Comparison of ENCODE assay signal across 9 mouse cellular contexts in the genomic region with DNA sequence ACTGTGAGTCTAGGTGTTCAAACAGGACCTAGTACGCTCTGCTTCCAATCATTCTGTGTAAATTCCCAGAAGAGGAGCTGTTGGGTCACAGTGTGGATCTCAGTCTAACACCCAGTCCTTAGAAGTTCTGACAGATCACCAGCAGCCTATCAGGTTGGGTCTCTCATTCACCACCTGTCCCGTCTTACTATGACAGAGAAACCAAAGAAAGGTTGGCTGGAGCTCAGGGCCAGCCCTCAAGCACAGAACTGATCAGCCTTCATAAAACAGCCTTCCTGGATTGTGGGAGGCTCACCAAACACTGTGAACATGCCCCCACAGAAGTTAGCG.
DNase-seq lines count a peak whose midpoint lies in the region; ATAC-seq and TF ChIP-seq lines count a peak whose summit lies in the region.
"Had no signal": no experiment of that assay in that cellular context is flagged by ENCODE, and none has a peak within 500 bp of the region (broad histone marks: within the 10 kb centered on the region; RNA-seq: fewer than 3 reads in every experiment).

No protein-coding gene starts in this region.

- DNase-seq in gastrocnemius, postnatal 14 days = peak; percentile 22
- no peak for DNase-seq in gastrocnemius, postnatal 36 days
- DNase-seq in testis, postnatal 10 days (ENCODE audit: low spot score) = no peak
- no peak for DNase-seq in c-Kit-positive CD71-positive TER-119-positive erythroid progenitor cells, embryonic 14.5 days (ENCODE audit: low spot score)
- no peak for DNase-seq in adrenal gland, adult 2 months
- no peak for DNase-seq in right cerebral cortex, postnatal 4 days
- DNase-seq: cerebellum, postnatal 10 days had no signal

- peak overlapping the region; percentile 75 for H3K9ac ChIP-seq in liver, embryonic 12.5 days

- no peak for ATAC-seq in liver, embryonic 12.5 days

- H3K4me2 ChIP-seq in liver, embryonic 12.5 days = peak overlapping the region; percentile 91

- H3K4me1 ChIP-seq in testis, adult 2 months (ENCODE audit: control insufficient read depth, insufficient read depth, low read length) = peaks cover 13% of the 10 kb centered on the region
- peaks cover 88% of the 10 kb centered on the region for H3K4me1 ChIP-seq in liver, embryonic 12.5 days

- H3K36me3 ChIP-seq in testis, adult 2 months (ENCODE audit: control insufficient read depth, insufficient read depth, low read length) = no peaks in the 10 kb centered on the region
- peaks cover 17% of the 10 kb centered on the region for H3K36me3 ChIP-seq in liver, embryonic 12.5 days

- intact Hi-C loops in gastrocnemius, postnatal 14 days (cut with DNase I; ENCODE audit: low total_unique reads) = no loop called here
- intact Hi-C loops in gastrocnemius, postnatal 36 days (cut with DNase I) = loop anchor here (5.0 kb wide), 2 partner anchors 49 to 56 kb away; no protein-coding TSS in a partner anchor

- no peaks in the 10 kb centered on the region for H3K27me3 ChIP-seq in testis, adult 2 months (ENCODE audit: control insufficient read depth, insufficient read depth, low read length)
- H3K27me3 ChIP-seq in liver, embryonic 12.5 days (replicated peaks) = no peaks in the 10 kb centered on the region

- no peak for TF ChIP-seq POLR2A in testis, adult 2 months (IDR thresholded peaks at IDR 0.05; ENCODE audit: control insufficient read depth, low read depth, low read length)

- no peaks in the 10 kb centered on the region for H3K9me3 ChIP-seq in liver, embryonic 12.5 days (replicated peaks)

- WGBS in liver, embryonic 12.5 days (ENCODE audit: insufficient replicate concordance) = 66% methylated on average over 3 of the region's 3 CpGs

- no peak overlapping the region for H3K4me3 ChIP-seq in testis, adult 2 months (ENCODE audit: control insufficient read depth, low read depth, low read length)
- peak overlapping the region; percentile 64 for H3K4me3 ChIP-seq in liver, embryonic 12.5 days

- peak overlapping the region; percentile 37; the same call in 1 of the 2 replicates for H3K27ac ChIP-seq in testis, adult 2 months (ENCODE audit: control insufficient read depth, insufficient read depth, low read depth, low read length)
- peak overlapping the region; percentile 85 for H3K27ac ChIP-seq in liver, embryonic 12.5 days

- TF ChIP-seq CTCF in testis, adult 2 months (IDR thresholded peaks at IDR 0.05; ENCODE audit: control insufficient read depth, insufficient read depth, insufficient replicate concordance, low read depth, low read length) = no peak
